ENCODE assay signal across 16 mouse cellular contexts in the genomic region with DNA sequence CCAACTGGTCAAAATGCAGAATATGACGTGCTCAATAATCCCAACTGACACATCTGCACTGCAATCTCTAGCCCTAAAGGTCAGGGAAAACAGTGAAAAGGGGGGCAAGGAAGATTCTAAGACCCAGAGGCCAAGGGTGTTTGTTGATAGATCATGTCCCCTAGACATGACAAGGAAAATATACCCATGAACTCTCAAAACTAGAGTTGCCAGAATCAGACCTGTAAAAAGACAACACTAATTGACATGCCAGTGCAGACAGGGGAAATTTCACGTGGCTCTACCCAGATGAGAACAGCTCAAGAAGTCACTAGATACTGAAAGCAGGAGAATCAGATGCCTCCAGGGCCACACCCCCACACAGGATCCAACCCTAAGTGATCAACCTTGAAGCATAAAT.
"Had no signal": no experiment of that assay in that cellular context is flagged by ENCODE, and none has a peak within 500 bp of the region (broad histone marks: within the 10 kb centered on the region; RNA-seq: fewer than 3 reads in every experiment).

No protein-coding gene starts in this region.

- H3K9me3 ChIP-seq: neural tube, embryonic 13.5 days; neural tube, embryonic 15.5 days; stomach, embryonic 15.5 days had no signal

- H3K4me2 ChIP-seq: neural tube, embryonic 13.5 days; neural tube, embryonic 15.5 days; stomach, embryonic 15.5 days had no signal

- H3K36me3 ChIP-seq: neural tube, embryonic 15.5 days; stomach, embryonic 15.5 days had no signal

- H3K9ac ChIP-seq: neural tube, embryonic 13.5 days; neural tube, embryonic 15.5 days; stomach, embryonic 15.5 days had no signal

- H3K27me3 ChIP-seq: neural tube, embryonic 13.5 days; neural tube, embryonic 15.5 days; stomach, embryonic 15.5 days had no signal

- H3K27ac ChIP-seq: neural tube, embryonic 13.5 days; neural tube, embryonic 15.5 days; stomach, embryonic 15.5 days; stomach, postnatal 0 days had no signal

- H3K4me1 ChIP-seq: neural tube, embryonic 13.5 days; neural tube, embryonic 15.5 days; stomach, embryonic 15.5 days had no signal

- H3K4me3 ChIP-seq: neural tube, embryonic 13.5 days; neural tube, embryonic 15.5 days; stomach, embryonic 15.5 days had no signal

- DNase-seq: retina, postnatal 1 day; right cerebral cortex, adult 18-20 months; right cerebral cortex, postnatal 14 days; right cerebral cortex, postnatal 25 days; right cerebral cortex, postnatal 4 days; spleen, adult 18-20 months; thymus, adult 18-20 months; thymus, adult 2 months; thymus, postnatal 14 days; thymus, postnatal 25 days; thymus, postnatal 36 days; thymus, postnatal 4 days had no signal
